Mouse (Mus musculus) liver, embryonic 13.5 days (tissue): Measurements from ENCODE around the gene Iqcc. TPM values are rescaled to one million over a fixed set of nuclear protein-coding genes. Genes with fewer than 3 reads are reported as not detected.

Experiments used
- polyA plus RNA-seq: library from polyadenylated mRNA; unstranded; fragments of >200 nt; fragmentation: Nextera tagmentation; extraction: Ambion mirVana; gene quantifications from 2 replicates; pipeline ENCODE4 v1.2.1, GENCODE M21; 2015

Gene Iqcc
- polyA plus RNA-seq, 1 experiment from 2014 or later = 11.0 TPM

Other genes starting within 250 kb of the Iqcc start
- gene Zbtb8a, start 241.0 kb downstream of the Iqcc start, polyA plus RNA-seq = 2.4 and 2.7 TPM in 2 replicates
- gene Zbtb8b, start 178.2 kb downstream of the Iqcc start, polyA plus RNA-seq = 0.96 and 1.6 TPM in 2 replicates
- 48.7 and 49.9 TPM in 2 replicates for gene Bsdc1, start 157.5 kb downstream of the Iqcc start, polyA plus RNA-seq
- 0.07 TPM in 1 of 2 replicates, not detected in the other for gene Tssk3, start 128.1 kb downstream of the Iqcc start, polyA plus RNA-seq
- 0.21 and 0.44 TPM in 2 replicates for gene Fam229a, start 127.9 kb downstream of the Iqcc start, polyA plus RNA-seq
- gene Marcksl1, start 105.5 kb downstream of the Iqcc start, polyA plus RNA-seq = 82.7 and 85.9 TPM in 2 replicates
- gene Hdac1, start 76.4 kb downstream of the Iqcc start, polyA plus RNA-seq = 121 and 128 TPM in 2 replicates
- gene Lck, start 45.5 kb downstream of the Iqcc start, polyA plus RNA-seq = 3.5 and 3.8 TPM in 2 replicates
- 6.6 and 6.9 TPM in 2 replicates for gene Fam167b, start 40.5 kb downstream of the Iqcc start, polyA plus RNA-seq
- 211 and 222 TPM in 2 replicates for gene Eif3i, start 18.5 kb downstream of the Iqcc start, polyA plus RNA-seq
- gene Tmem234, start 18.4 kb downstream of the Iqcc start, polyA plus RNA-seq = 142 and 153 TPM in 2 replicates
- gene Dcdc2b, start 4.8 kb downstream of the Iqcc start, polyA plus RNA-seq = 0.31 and 0.51 TPM in 2 replicates
- 13.9 and 14.8 TPM in 2 replicates for gene Ccdc28b, start 4.8 kb upstream of the Iqcc start, polyA plus RNA-seq
- 30.7 and 35.1 TPM in 2 replicates for gene Txlna, start 22.0 kb upstream of the Iqcc start, polyA plus RNA-seq
- gene Kpna6, start 53.7 kb upstream of the Iqcc start, polyA plus RNA-seq = 7.2 and 9.0 TPM in 2 replicates
- 4.0 and 4.4 TPM in 2 replicates for gene Tmem39b, start 77.7 kb upstream of the Iqcc start, polyA plus RNA-seq
- gene Khdrbs1, start 123.2 kb upstream of the Iqcc start, polyA plus RNA-seq = 37.6 and 41.5 TPM in 2 replicates
- gene Ptp4a2, start 192.1 kb upstream of the Iqcc start, polyA plus RNA-seq = 236 and 269 TPM in 2 replicates